Mouse (Mus musculus): ENCODE data around the gene Pdcd10.

- TF ChIP-seq CTCF (IDR thresholded peaks at IDR 0.05; ENCODE audit: low read depth) (no peak), EP300 (IDR thresholded peaks at IDR 0.05; ENCODE audit: low read depth) (no peak)
Measured at GRCm38 (mm10) chr3:75556121-75556694, 448 bp downstream of the Pdcd10 start.

Data from liver, postnatal 0 days (tissue).